8 mouse cellular contexts compared by ENCODE assay signal in genomic region chr12:69371854-69372671, GRCm38 (mm10). TPM values are rescaled to one million over a fixed set of nuclear protein-coding genes. Genes with fewer than 3 reads are reported as not detected.
DNase-seq lines count a peak whose midpoint lies in the region; ATAC-seq lines count a peak whose summit lies in the region.

TSS of gene Arf6 (plus strand) at chr12:69372150.
TSS of gene Gm9887 (minus strand) at chr12:69372458.

- peak; percentile 96 for DNase-seq in adipocyte (ENCODE audit: low spot score)
- peak; percentile 98 for DNase-seq in embryo, embryonic 10 days (ENCODE audit: low spot score)
- DNase-seq in gastrocnemius, postnatal 14 days = peak; percentile 99
- peak; percentile 94 to 99 for DNase-seq in left cerebral cortex, postnatal 10 days (ENCODE audit: extremely low spot score in 1 of 2, low spot score in 2 of 2)
- peak; percentile 97 for DNase-seq in right cerebral cortex, postnatal 25 days
- peak; percentile 98 for DNase-seq in urinary bladder, postnatal 4 days (ENCODE audit: low spot score in 2 of 2)

- ATAC-seq in inflammation-experienced regulatory T-cells, adult 6 months = peak; percentile 74
- peak; percentile 72 for ATAC-seq in megakaryocyte-erythroid progenitor cell, adult 5-6 weeks (replicated peaks; ENCODE audit: low FRiP score, low TSS enrichment, poor library complexity, severe bottlenecking)

- intact Hi-C loops in gastrocnemius, postnatal 14 days (cut with DNase I; ENCODE audit: low total_unique reads) = no loop called here
- intact Hi-C loops in left cerebral cortex, postnatal 10 days (cut with DNase I) = loop anchor here (5.0 to 10.0 kb wide), 3 partner anchors 90 to 313 kb away; partner anchors contain the start of gene Sos2

RNA-seq across cellular contexts. Expression of gene Arf6, which starts in this region (rescaled TPM):
- 10 to 100 TPM; 29.7 to 36.3 TPM for total RNA-seq in gastrocnemius, postnatal 14 days (2021)
- polyA plus RNA-seq in inflammation-experienced regulatory T-cells, adult 6 months (2017; shearing (Covaris generic)) = 10 to 100 TPM; 40.5 to 93.3 (median 88.9) TPM
- 10 to 100 TPM; 61.6 to 62.8 TPM for total RNA-seq in left cerebral cortex, postnatal 10 days (2021)
- 76.7 and 105 TPM in 2 replicates for total RNA-seq in megakaryocyte-erythroid progenitor cell, adult 5-6 weeks (2014; fragmentation: Nextera tagmentation)
- total RNA-seq in megakaryocyte-erythroid progenitor cell, adult 5-6 weeks (2017) = 98.8 and 150 TPM in 2 replicates

RNA-seq across cellular contexts. Expression of gene Gm9887, which starts in this region (rescaled TPM):
- under 1 TPM in 1 of 2 experiments, not detected in 1; 0.37 TPM for total RNA-seq in gastrocnemius, postnatal 14 days (2021)
- polyA plus RNA-seq in inflammation-experienced regulatory T-cells, adult 6 months (2017; shearing (Covaris generic)) = not detected
- 1 to 10 TPM; 1.4 to 1.6 TPM for total RNA-seq in left cerebral cortex, postnatal 10 days (2021)
- total RNA-seq in megakaryocyte-erythroid progenitor cell, adult 5-6 weeks (2014; fragmentation: Nextera tagmentation) = not detected in 2 replicates
- not detected in 2 replicates for total RNA-seq in megakaryocyte-erythroid progenitor cell, adult 5-6 weeks (2017)

Comparison
In these comparisons a context has a peak if more than half of its experiments do, and no peak if none do; other contexts are left out.
1. Peak in every context shown above with its lines: DNase-seq and ATAC-seq.